Mouse (Mus musculus): ENCODE results near the gene Mmab. TPM values are rescaled to one million over a fixed set of nuclear protein-coding genes. Genes with fewer than 3 reads are reported as not detected.

Gene Mmab
- polyA plus RNA-seq, 1 experiment from 2014 or later = 8.0 TPM

DNA sequence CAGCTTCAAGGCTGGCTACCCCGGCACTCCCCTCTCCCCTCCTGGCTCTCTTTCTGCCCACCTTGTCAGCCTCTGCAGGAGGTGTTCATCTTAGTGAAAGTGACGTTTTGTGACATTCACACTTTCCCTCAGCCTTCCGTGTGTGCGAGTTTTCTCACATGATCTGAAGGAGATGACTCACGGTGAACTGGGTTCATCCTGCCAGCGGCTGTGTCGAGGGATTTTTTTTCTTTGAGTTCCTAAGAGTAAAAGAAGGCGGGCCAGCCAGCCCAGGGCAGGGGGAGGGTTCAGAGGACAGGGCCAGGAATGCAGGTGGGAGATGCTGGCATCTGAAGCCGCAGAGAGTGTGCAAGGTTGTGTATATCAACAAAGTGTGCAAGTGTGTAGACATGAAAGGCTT lies 50.7 kb downstream of the Mmab start:
- TF ChIP-seq CTCF (IDR thresholded peaks at IDR 0.05; ENCODE audit: low read depth) = no peak
- H3K36me3 ChIP-seq (ENCODE audit: control insufficient read depth, insufficient read depth) = peaks cover 85% of the 10 kb centered on the region

DNA sequence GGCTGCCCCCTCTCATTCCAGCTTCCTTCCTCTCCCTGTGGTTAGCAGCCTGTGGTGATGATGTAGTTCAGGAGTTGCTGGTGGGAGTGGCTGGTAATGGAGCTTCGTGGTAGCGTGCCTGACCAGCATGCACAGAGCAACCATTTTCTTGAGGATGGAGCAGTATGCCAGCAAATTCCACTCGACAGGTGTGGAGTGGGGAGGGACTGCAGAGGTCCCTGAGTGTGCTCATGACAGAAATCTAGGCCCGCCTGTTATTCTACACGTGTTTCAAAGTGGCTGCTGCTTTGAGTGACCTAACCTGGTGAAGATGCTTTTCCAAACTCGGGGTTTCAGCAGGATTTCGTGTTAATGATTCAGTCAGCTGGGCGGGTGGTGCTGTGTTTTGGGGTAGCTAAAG lies 59.4 kb downstream of the Mmab start:
- no peak for TF ChIP-seq CTCF (IDR thresholded peaks at IDR 0.05; ENCODE audit: low read depth)
- no peak for ATAC-seq
- no peak overlapping the region for H3K4me2 ChIP-seq (replicated peaks; ENCODE audit: low read depth)
- no peak overlapping the region for H3K27ac ChIP-seq (ENCODE audit: low read depth, low read length)
- no peak overlapping the region for H3K4me3 ChIP-seq (ENCODE audit: low read depth, low read length)
- no peaks in the 10 kb centered on the region for H3K9me3 ChIP-seq (ENCODE audit: control insufficient read depth)
- 0 out of 2 replicates have a peak, but pooled peaks cover 6% of the 10 kb centered on the region for H3K4me1 ChIP-seq (replicated peaks; ENCODE audit: control insufficient read depth, insufficient read depth, low read length)
- H3K36me3 ChIP-seq (ENCODE audit: control insufficient read depth, insufficient read depth) = peaks cover 55% of the 10 kb centered on the region
- 92% methylated on average over 8 of the region's 8 CpGs for WGBS
- no peak overlapping the region for H3K9ac ChIP-seq (ENCODE audit: low read depth, low read length)
- H3K27me3 ChIP-seq (replicated peaks; ENCODE audit: control insufficient read depth, insufficient read depth, low read length) = no peaks in the 10 kb centered on the region

More for the DNA sequence above, 50.7 kb downstream of the Mmab start:
- Histone ChIP-seq H3K4me3 (ENCODE audit: low read depth, low read length) (no peak overlapping the region), H3K9ac (ENCODE audit: low read depth, low read length) (no peak overlapping the region), H3K4me2 (replicated peaks; ENCODE audit: low read depth) (no peak overlapping the region), H3K27me3 (replicated peaks; ENCODE audit: control insufficient read depth, insufficient read depth, low read length) (no peaks in the 10 kb centered on the region), H3K4me1 (replicated peaks; ENCODE audit: control insufficient read depth, insufficient read depth, low read length) (no peaks in the 10 kb centered on the region), H3K27ac (ENCODE audit: low read depth, low read length) (no peak overlapping the region), H3K9me3 (ENCODE audit: control insufficient read depth) (no peaks in the 10 kb centered on the region)
- ATAC-seq = no peak
- 73% methylated on average over 9 of the region's 9 CpGs for WGBS

DNA sequence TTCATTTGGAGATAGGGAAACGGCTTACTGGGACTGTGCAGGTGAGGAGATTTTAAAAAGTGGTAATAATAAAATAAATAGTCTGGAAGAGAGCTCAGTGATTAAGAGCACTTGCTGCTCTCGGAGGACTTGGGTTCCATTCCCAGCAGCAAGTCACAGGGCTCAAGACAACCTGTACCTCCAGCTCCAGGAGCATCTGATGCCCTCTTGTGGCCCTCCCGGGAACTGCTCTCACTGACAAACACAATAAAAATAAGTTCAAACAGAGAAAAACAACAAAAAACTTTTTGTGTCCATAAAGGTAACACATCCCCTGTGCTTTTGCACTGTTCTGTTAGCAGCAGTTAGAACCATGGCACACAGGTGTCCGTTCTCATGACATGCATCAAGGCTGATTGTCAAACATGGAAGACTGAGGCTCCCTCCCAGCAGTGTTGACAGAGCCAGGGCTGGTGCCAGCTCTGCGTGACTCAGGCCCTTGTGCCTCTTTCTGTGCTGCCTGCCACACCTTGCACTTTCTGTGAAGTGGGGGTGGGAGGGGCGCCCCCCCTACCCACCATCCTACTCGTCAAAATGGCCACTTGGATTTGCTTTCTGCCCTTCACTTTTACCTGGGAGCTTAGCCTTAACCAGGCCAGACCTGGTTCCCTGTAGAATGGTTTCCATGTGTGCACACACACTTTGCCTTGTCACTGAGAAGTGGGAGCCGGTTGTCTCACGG lies 60.5 kb downstream of the Mmab start:
- H3K9ac ChIP-seq (ENCODE audit: low read depth, low read length) = no peak overlapping the region

More for the DNA sequence above, 60.5 kb downstream of the Mmab start:
- H3K27ac ChIP-seq (ENCODE audit: low read depth, low read length) = no peak overlapping the region
- H3K27me3 ChIP-seq (replicated peaks; ENCODE audit: control insufficient read depth, insufficient read depth, low read length) = no peaks in the 10 kb centered on the region
- no peaks in the 10 kb centered on the region for H3K9me3 ChIP-seq (ENCODE audit: control insufficient read depth)
- H3K4me2 ChIP-seq (replicated peaks; ENCODE audit: low read depth) = no peak overlapping the region
- no peak for ATAC-seq
- H3K36me3 ChIP-seq (ENCODE audit: control insufficient read depth, insufficient read depth) = peaks cover 44% of the 10 kb centered on the region
- WGBS = 75% methylated on average over 9 of the region's 9 CpGs
- no peak overlapping the region for H3K4me3 ChIP-seq (ENCODE audit: low read depth, low read length)
- H3K4me1 ChIP-seq (replicated peaks; ENCODE audit: control insufficient read depth, insufficient read depth, low read length) = peaks cover 12% of the 10 kb centered on the region; the same call in 1 of the 2 replicates
- peak; percentile 88 for TF ChIP-seq CTCF (IDR thresholded peaks at IDR 0.05; ENCODE audit: low read depth)

Small RNA genes lying within 50 kb of the gene (microRNA-seq; reads per million reads assigned to microRNA genes)
- gene Mir7027 = not detected

Other genes with a start within 250 kb of the Mmab start
- gene Foxn4, start 170.3 kb downstream of the Mmab start, polyA plus RNA-seq (2015; fragmentation: Nextera tagmentation; extraction: Ambion mirVana) = not detected in 2 replicates
- 2.3 and 2.8 TPM in 2 replicates for gene Myo1h, start 154.9 kb downstream of the Mmab start, polyA plus RNA-seq (2015; fragmentation: Nextera tagmentation; extraction: Ambion mirVana)
- 112 and 118 TPM in 2 replicates for gene Kctd10, start 63.6 kb downstream of the Mmab start, polyA plus RNA-seq (2015; fragmentation: Nextera tagmentation; extraction: Ambion mirVana)
- gene Ube3b, start 63.5 kb downstream of the Mmab start, polyA plus RNA-seq (2015; fragmentation: Nextera tagmentation; extraction: Ambion mirVana) = 23.0 and 24.8 TPM in 2 replicates
- gene Mvk, start 209 bp upstream of the Mmab start, polyA plus RNA-seq (2015; fragmentation: Nextera tagmentation; extraction: Ambion mirVana) = 13.8 and 14.4 TPM in 2 replicates
- 2.3 and 3.2 TPM in 2 replicates for gene Fam222a, start 124.0 kb upstream of the Mmab start, polyA plus RNA-seq (2015; fragmentation: Nextera tagmentation; extraction: Ambion mirVana)
- 0.70 and 1.0 TPM in 2 replicates for gene Trpv4, start 214.4 kb upstream of the Mmab start, polyA plus RNA-seq (2015; fragmentation: Nextera tagmentation; extraction: Ambion mirVana)
- gene Gltp, start 246.9 kb upstream of the Mmab start, polyA plus RNA-seq (2015; fragmentation: Nextera tagmentation; extraction: Ambion mirVana) = 111 and 115 TPM in 2 replicates